Mouse (Mus musculus) kidney, adult 2 months (tissue): Measurements from ENCODE around the gene Srf.

Experiments
- CTCF ChIP-seq: fragments of 200-500 bp; conservative IDR thresholded peaks from 2 replicates; pipeline ENCODE4 v1.5.1; 2011; ENCODE audit warnings: low read depth, mild to moderate bottlenecking, control low read depth, low read length, moderate library complexity, mixed read lengths; ENCODE audit not compliant: insufficient read depth, insufficient read length
- POLR2A ChIP-seq: fragments of 200-500 bp; IDR thresholded peaks from one replicate; pipeline ENCODE4 v1.6.1; 2011; ENCODE audit warnings: low read depth, low read length, control low read depth

- TF ChIP-seq CTCF (no peak), POLR2A (no peak)
Measured at GRCm38 (mm10) chr17:46513329-46513728, 42.6 kb downstream of the Srf start.
